Mouse (Mus musculus): ENCODE data around the gene Zbtb16. TPM values are rescaled to one million over a fixed set of nuclear protein-coding genes. Genes with fewer than 3 reads are reported as not detected.

Gene Zbtb16
- polyA plus RNA-seq, 1 experiment: 0.02 TPM

DNA sequence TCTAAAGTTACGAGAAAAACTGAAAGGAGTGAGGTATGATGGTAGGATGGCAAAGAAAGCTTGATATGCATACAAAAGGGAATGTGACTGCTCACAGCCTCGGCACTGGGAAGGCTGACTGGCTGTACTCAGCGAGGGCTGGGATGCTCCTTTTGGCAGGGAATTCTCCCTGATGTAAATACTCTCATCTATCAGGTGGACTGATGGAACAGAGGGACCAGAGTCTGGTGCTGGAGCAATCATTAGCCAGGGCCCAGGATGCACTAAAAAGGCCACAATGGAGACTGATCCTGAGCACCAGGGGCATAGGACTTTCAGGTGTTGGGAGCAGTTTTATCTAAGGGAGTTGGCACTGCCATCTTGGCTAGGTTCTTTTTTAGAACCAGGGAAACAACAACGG lies 110.1 kb downstream of the Zbtb16 start:
- H3K27me3 ChIP-seq (ENCODE audit: control insufficient read depth): no peaks in the 10 kb centered on the region; the same call in 1 of the 2 replicates
- H3K4me3 ChIP-seq (replicated peaks): no peak overlapping the region
- H3K4me1 ChIP-seq (ENCODE audit: control insufficient read depth): peaks cover 12% of the 10 kb centered on the region
- H3K9me3 ChIP-seq (ENCODE audit: control insufficient read depth, low read length): no peaks in the 10 kb centered on the region
- TF ChIP-seq TAL1 (IDR thresholded peaks at IDR 0.05; ENCODE audit: low read length) (no peak), GATA1 (IDR thresholded peaks at IDR 0.05; ENCODE audit: low read length) (no peak)
- H3K36me3 ChIP-seq (ENCODE audit: control insufficient read depth): no peaks in the 10 kb centered on the region

DNA sequence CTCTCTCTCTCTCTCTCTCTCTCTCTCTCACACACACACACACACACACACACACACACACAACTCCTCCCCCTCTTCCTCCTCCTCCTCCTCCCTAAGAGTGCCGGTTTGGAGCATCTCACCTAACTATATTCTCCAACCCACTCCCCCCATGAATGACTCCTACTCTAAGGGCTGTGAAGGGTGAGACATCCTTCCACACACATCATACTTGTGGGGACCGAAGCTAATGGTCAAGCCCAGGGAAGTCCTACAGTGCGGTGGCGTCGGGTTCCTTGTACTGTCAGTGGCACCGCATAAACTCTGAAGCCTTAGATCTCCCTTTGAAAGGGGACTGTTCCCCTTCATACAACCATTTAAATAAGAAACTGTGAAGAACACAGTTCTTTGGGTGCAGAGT lies 110.9 kb downstream of the Zbtb16 start:
- TF ChIP-seq TAL1 (IDR thresholded peaks at IDR 0.05; ENCODE audit: low read length) (no peak), GATA1 (IDR thresholded peaks at IDR 0.05; ENCODE audit: low read length) (no peak)
- Histone ChIP-seq H3K9me3 (ENCODE audit: control insufficient read depth, low read length) (no peaks in the 10 kb centered on the region), H3K4me3 (replicated peaks) (no peak overlapping the region), H3K4me1 (ENCODE audit: control insufficient read depth) (peaks cover 12% of the 10 kb centered on the region), H3K36me3 (ENCODE audit: control insufficient read depth) (no peaks in the 10 kb centered on the region), H3K27me3 (ENCODE audit: control insufficient read depth) (no peaks in the 10 kb centered on the region; the same call in 1 of the 2 replicates)

DNA sequence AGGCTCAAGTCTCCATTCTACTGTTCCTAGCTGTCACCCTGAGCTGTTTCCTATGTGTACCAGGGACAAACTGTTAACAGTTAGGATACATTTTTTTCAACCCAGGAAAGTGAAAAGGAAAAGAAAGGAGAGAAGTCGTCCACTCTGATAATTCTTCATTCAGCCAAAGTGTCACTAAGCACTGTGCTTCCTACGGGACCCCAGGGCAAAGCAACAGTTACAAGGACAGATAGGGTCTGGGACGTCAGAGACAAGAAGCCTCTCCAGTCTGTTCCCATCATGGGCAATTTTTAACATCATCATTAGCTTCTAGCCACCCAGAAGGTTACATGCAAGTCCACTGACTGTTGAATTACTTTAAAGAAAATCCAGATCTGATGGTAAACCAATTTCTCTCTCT lies 111.3 kb downstream of the Zbtb16 start:
- no peaks in the 10 kb centered on the region for H3K9me3 ChIP-seq (ENCODE audit: control insufficient read depth, low read length)
- H3K36me3 ChIP-seq (ENCODE audit: control insufficient read depth): no peaks in the 10 kb centered on the region
- H3K27me3 ChIP-seq (ENCODE audit: control insufficient read depth): no peaks in the 10 kb centered on the region; the same call in 1 of the 2 replicates
- H3K4me3 ChIP-seq (replicated peaks): no peak overlapping the region
- peaks cover 12% of the 10 kb centered on the region for H3K4me1 ChIP-seq (ENCODE audit: control insufficient read depth)
- TF ChIP-seq TAL1 (IDR thresholded peaks at IDR 0.05; ENCODE audit: low read length): no peak
- no peak for TF ChIP-seq GATA1 (IDR thresholded peaks at IDR 0.05; ENCODE audit: low read length)

DNA sequence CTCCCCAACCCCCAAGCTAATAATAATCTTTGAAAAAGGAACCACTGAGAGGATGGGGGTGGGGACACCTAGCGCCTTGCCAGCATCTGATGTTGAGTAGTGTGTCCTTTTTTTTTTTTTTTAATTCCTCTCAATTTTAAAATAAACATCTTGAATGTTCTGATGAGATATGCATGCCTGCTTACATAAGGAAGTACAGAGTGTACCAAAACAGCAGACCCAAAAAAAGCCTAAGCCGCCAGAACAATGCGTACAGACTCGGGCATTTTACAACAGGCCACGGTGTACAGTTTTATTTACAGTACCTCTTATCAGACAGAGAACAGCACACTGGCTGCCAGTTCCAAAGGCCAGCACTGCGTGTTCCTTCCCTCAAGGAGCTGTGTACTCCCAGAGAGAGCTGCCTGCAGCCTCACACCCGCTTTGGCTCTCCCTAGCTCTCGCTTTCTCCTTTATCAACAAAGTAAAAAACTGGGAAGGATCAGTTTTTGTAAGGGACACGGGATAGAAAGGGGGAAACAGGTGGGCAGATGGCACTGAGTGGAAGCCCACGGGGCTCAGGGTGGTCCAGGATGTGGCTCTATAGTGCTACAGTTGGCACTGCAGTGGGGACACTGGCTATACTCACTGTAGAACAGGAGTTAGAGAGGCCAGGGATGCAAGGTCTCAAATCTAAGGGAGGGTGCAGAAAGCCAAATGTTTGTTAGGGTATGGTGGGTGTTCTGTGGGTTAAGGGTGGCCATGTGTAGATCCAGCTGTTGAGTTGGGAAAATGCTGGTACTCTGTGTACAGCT lies 112.3 kb downstream of the Zbtb16 start:
- Histone ChIP-seq H3K9me3 (ENCODE audit: control insufficient read depth, low read length) (no peaks in the 10 kb centered on the region), H3K27me3 (ENCODE audit: control insufficient read depth) (no peaks in the 10 kb centered on the region; the same call in 1 of the 2 replicates), H3K4me1 (ENCODE audit: control insufficient read depth) (peaks cover 12% of the 10 kb centered on the region), H3K36me3 (ENCODE audit: control insufficient read depth) (no peaks in the 10 kb centered on the region), H3K4me3 (replicated peaks) (no peak overlapping the region)
- TF ChIP-seq TAL1 (IDR thresholded peaks at IDR 0.05; ENCODE audit: low read length) (no peak), GATA1 (IDR thresholded peaks at IDR 0.05; ENCODE audit: low read length) (no peak)

DNA sequence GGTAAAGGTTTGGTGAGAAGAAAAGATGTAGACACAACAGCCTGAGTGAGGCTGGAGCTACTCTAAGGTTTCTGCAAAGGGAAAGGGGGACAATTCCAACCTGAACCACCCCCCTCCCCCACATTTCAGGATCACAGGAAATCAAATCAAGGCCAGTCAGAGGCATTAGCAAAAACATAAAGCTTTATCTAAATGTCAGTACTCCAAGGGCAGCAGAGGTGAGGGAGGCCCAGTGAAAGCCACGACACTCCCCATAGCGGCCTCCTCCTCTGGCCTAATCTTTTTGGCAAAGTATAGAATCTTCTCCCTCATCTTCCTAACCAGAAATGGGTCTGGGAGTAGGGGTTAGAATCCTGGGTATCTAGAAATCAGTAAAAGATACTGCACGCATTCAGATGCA lies 113.0 kb downstream of the Zbtb16 start:
- Histone ChIP-seq H3K27me3 (ENCODE audit: control insufficient read depth) (no peaks in the 10 kb centered on the region; the same call in 1 of the 2 replicates), H3K9me3 (ENCODE audit: control insufficient read depth, low read length) (no peaks in the 10 kb centered on the region), H3K36me3 (ENCODE audit: control insufficient read depth) (no peaks in the 10 kb centered on the region), H3K4me1 (ENCODE audit: control insufficient read depth) (peaks cover 12% of the 10 kb centered on the region), H3K4me3 (replicated peaks) (no peak overlapping the region)
- TF ChIP-seq GATA1 (IDR thresholded peaks at IDR 0.05; ENCODE audit: low read length): no peak
- TF ChIP-seq TAL1 (IDR thresholded peaks at IDR 0.05; ENCODE audit: low read length): no peak

DNA sequence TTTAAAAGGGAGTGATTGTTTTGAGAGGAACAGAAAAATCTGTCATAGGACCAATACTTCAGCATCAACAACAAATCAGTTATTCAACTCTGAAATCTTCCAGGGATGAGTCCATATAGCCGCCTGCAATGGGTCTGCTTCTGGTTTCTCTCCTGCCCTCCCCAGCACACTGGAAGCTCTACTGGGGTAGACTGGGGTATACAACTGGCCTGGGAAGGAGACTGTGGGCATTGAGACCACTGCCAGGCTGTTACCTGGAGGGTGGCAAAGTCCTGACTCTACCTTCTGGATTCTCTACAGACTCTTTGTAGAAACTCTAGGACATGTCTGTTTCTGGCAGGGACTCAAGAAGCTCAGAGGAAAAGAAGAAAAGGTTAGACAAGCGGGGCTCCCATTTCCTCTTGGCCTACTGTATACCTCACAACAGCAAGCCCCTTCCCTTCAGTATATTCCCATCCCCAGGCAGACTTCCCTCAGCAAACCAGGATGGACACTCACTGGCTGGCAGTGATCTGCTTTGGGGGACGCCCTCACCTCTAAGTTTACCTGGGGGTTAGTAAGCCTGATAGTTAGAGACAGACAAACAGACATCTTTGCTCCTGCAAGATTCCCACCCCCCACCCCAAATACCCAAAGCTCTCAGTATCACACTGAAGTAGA lies 113.6 kb downstream of the Zbtb16 start:
- H3K27me3 ChIP-seq (ENCODE audit: control insufficient read depth): no peaks in the 10 kb centered on the region; the same call in 1 of the 2 replicates
- H3K4me3 ChIP-seq (replicated peaks): no peak overlapping the region
- H3K4me1 ChIP-seq (ENCODE audit: control insufficient read depth): peaks cover 12% of the 10 kb centered on the region
- H3K9me3 ChIP-seq (ENCODE audit: control insufficient read depth, low read length): no peaks in the 10 kb centered on the region
- TF ChIP-seq GATA1 (IDR thresholded peaks at IDR 0.05; ENCODE audit: low read length) (no peak), TAL1 (IDR thresholded peaks at IDR 0.05; ENCODE audit: low read length) (no peak)
- no peaks in the 10 kb centered on the region for H3K36me3 ChIP-seq (ENCODE audit: control insufficient read depth)

DNA sequence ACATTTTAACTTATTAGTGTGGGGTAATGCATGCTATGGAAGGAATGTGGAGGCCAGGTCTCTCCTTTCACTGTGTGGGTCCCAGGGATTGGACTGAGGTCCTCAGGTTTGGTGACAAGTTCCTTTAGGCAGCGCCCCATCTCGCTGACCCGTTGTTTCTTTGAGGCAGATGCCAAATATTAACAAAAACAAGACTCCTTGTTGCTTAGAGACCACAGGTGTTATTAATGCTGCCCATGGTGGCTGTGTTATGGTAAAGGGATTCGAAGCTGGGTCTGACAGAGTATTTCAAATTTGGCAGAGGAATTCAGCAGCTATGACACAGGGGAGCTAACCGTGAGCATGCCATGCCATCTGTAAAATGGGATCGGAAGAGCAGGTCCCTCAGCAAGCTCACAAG lies 114.4 kb downstream of the Zbtb16 start:
- H3K4me1 ChIP-seq (ENCODE audit: control insufficient read depth): peaks cover 12% of the 10 kb centered on the region
- H3K9me3 ChIP-seq (ENCODE audit: control insufficient read depth, low read length): no peaks in the 10 kb centered on the region

DNA sequence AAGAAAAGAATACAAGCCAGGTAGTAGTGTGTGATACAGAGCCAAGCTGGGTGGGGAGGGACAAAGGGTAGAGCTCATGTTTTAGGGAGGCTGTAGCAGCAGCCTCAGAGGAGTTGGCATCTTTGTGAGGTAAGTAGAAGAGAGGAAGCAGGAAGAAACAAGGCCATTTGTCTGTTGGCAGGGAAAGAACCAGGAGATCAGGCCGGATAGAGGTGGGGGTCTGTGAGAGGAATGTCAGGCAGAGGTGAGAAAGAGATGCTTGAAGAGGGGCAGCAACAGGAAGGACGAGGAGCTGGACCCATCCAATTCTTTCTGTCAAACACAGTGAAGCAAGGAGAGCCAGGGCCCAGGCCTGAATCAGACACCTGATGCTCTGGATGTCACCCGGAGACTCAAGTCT lies 114.8 kb downstream of the Zbtb16 start:
- Histone ChIP-seq H3K36me3 (ENCODE audit: control insufficient read depth) (no peaks in the 10 kb centered on the region), H3K4me1 (ENCODE audit: control insufficient read depth) (peaks cover 12% of the 10 kb centered on the region), H3K9me3 (ENCODE audit: control insufficient read depth, low read length) (no peaks in the 10 kb centered on the region), H3K4me3 (replicated peaks) (no peak overlapping the region), H3K27me3 (ENCODE audit: control insufficient read depth) (no peaks in the 10 kb centered on the region; the same call in 1 of the 2 replicates)
- TF ChIP-seq GATA1 (IDR thresholded peaks at IDR 0.05; ENCODE audit: low read length) (no peak), TAL1 (IDR thresholded peaks at IDR 0.05; ENCODE audit: low read length) (no peak)

More for the DNA sequence above, 114.4 kb downstream of the Zbtb16 start:
- H3K36me3 ChIP-seq (ENCODE audit: control insufficient read depth): no peaks in the 10 kb centered on the region
- TF ChIP-seq GATA1 (IDR thresholded peaks at IDR 0.05; ENCODE audit: low read length) (no peak), TAL1 (IDR thresholded peaks at IDR 0.05; ENCODE audit: low read length) (no peak)
- no peak overlapping the region for H3K4me3 ChIP-seq (replicated peaks)
- H3K27me3 ChIP-seq (ENCODE audit: control insufficient read depth): no peaks in the 10 kb centered on the region; the same call in 1 of the 2 replicates

DNA sequence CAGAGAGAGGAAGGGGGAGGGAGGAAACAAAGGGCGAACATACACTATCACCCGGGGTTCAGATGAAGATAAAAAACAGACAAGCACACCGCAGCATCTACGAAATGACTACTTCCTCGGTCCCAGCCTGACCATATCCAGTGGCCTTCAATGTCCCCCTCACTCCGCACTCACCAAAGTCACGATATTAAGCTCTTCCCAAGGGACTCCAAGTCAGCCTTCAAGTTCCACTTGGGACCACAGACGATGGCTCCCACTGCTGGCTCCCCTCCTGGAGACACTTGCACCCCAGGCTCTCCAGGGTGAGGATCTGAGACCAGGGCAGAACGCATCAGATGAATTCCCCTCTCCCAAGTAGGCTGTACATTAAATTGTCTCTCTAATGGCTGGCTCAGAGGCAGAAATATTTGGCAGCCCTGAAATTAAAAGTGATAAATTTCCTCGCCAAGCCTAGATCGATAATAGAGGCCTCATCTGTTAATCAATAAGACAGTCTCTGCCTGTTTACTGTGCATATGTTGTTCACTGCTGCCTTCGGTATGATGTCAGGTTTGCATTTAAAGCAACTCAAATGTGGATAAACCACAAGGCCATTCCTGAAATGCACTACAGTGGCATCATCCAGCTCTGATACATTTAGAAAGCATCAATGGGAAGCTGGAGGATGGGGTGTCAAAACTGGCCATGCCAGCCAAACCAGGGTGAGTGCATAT lies 115.6 kb downstream of the Zbtb16 start:
- Histone ChIP-seq H3K4me3 (replicated peaks) (no peak overlapping the region), H3K4me1 (ENCODE audit: control insufficient read depth) (peaks cover 12% of the 10 kb centered on the region), H3K27me3 (ENCODE audit: control insufficient read depth) (no peaks in the 10 kb centered on the region; the same call in 1 of the 2 replicates), H3K36me3 (ENCODE audit: control insufficient read depth) (no peaks in the 10 kb centered on the region), H3K9me3 (ENCODE audit: control insufficient read depth, low read length) (no peaks in the 10 kb centered on the region)
- TF ChIP-seq GATA1 (IDR thresholded peaks at IDR 0.05; ENCODE audit: low read length) (no peak), TAL1 (IDR thresholded peaks at IDR 0.05; ENCODE audit: low read length) (no peak)
